Mouse (Mus musculus): ENCODE results near the gene Aldoart2. TPM values are rescaled to one million over a fixed set of nuclear protein-coding genes. Genes with fewer than 3 reads are reported as not detected.
"Not testable (repeated sequence)": the region's sequence is repeated elsewhere in the genome, so short reads cannot be mapped to it uniquely, and the experiment has no call there.

Gene Aldoart2
- polyA plus RNA-seq, 1 experiment = not detected

- DNase-seq (ENCODE audit: low spot score) = no peak
These were observed 8.1 kb downstream of the Aldoart2 start for GRCm38 (mm10) chr12:55573089-55573488.

DNA sequence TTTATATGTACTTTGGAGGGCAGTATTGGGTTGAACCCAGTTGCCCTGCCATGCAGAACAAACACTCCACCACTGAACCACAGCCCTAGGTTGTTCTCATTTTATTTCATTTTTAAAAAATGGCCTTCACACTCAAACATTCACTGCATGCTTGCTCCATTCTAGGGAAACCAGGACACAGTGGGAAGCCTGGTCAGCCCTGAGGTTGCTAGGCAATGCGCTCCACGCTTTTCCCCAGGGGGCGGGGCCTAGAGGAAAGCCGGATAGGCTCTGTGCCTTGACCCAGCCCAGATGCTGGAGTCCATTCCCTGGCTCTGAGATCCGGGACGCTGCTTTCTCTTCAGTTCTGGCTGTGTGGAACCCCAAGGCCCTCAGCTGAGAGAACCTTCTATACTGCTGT lies 8.8 kb downstream of the Aldoart2 start:
- DNase-seq (ENCODE audit: low spot score) = no peak

DNA sequence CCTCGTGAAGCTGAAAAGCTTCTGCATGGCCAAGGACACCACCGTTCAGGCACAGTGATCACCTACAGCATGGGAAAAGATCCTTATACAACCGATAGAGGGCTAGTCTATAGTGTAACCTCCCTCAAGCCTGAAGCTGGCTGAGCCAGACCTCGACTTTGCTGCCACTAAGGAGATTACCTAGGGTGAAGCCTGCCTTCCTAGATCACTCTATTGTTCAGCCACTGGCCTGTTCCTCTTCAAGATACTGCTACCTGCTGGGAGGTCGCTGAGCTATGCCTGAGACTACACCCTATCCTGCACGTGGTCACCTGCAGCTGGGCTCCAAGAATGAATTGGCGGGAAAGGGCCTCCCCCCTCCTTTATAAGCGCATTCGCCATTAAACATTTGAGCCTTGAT lies 21.9 kb downstream of the Aldoart2 start:
- DNase-seq (ENCODE audit: low spot score) = not testable (repeated sequence)

DNA sequence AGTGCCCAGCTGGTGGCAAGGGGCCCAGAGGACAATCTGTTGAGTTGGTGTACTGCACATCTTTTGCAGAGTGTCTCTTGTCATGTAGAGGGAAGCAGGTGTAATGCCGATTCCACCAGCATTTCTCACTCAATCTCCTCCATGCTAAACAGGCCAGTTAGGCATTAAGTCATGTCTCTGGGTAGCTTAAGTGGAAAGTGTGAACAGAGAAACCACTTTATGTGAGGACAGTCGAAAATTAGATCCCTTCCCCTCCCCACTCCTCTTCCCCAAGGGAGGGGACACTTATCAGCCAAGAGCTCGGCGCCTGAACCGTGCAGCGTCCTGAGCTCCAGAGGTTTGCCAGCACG lies 33.5 kb downstream of the Aldoart2 start:
- DNase-seq (ENCODE audit: low spot score) = no peak

DNA sequence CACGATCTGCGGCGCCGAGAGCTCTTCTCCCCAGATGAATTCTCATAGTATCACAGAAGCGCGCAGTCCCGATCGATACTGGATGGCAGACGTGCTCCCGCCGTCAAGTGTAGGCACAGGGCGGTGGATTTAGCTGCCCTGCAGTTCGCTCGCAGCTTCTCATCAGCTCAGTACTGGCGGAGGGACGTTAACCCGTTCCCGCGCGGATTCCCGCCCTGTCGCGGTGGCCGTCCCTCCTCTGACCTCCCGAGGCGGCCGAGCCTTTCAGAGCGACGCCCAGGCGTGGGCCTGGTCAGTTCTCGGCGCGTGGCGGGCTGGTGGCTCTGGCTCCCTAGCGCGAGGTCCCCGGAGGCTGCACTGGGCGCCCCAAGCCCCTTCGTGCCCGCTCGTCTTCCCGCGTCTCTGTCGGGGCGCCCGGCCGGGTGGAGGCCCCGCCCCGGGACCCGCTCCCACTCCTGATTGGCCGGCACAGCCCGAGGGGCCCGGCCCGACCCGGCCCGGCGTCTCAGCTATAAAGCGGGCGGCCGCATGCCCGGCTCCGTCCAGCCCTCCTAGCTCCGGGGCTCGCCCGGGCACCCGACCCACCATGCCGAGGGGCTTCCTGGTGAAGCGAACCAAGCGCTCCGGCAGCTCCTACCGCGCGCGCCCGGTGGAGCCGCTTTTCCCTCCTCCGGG lies 34.0 kb downstream of the Aldoart2 start, which contains the start of gene Insm2:
Insm2 (plus strand) TSS at position 541 of the 675 bp plus-strand sequence.
- DNase-seq (ENCODE audit: low spot score) = no peak

GRCm38 (mm10) chr12:55599639-55600502 lies 34.8 kb downstream of the Aldoart2 start:
- DNase-seq (ENCODE audit: low spot score) = peak; percentile 46

DNA sequence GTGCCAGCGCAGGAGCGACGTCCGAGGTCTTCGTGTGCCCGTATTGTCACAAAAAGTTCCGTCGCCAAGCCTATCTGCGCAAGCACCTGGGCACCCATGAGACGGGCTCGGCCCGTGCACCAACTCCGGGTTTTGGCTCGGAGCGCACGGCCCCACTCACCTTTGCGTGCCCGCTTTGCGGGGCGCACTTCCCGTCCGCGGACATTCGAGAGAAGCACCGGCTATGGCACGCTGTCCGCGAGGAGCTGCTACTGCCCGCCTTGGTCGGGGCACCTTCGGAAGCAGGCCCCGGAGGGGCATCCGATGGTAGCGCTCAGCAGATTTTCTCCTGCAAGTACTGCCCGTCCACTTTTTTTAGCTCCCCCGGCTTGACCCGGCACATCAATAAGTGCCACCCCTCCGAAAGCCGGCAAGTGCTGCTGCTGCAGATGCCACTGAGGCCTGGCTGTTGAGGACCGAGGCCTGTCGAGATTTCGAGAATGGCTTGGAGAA lies 35.5 kb downstream of the Aldoart2 start:
- DNase-seq (ENCODE audit: low spot score) = no peak

DNA sequence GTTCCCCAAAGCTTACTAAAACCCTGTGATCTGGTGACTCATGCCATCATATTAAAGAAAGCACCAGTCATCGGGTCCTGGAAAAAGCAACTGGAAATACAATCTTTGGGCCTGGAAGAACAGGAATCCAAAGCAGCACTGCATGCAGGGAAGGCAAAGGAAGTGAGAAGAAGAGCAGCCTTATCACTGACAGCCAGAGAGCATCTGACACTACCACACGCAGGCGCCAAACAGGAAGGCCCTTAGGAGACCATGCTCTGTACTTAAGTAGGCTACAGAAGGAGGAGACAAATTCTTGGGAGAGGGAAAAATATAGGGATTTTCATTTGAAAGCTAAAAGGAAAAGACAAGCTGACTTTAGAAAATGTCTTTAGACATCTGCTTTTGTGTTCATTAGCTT lies 39.4 kb downstream of the Aldoart2 start:
- DNase-seq (ENCODE audit: low spot score) = no peak

DNA sequence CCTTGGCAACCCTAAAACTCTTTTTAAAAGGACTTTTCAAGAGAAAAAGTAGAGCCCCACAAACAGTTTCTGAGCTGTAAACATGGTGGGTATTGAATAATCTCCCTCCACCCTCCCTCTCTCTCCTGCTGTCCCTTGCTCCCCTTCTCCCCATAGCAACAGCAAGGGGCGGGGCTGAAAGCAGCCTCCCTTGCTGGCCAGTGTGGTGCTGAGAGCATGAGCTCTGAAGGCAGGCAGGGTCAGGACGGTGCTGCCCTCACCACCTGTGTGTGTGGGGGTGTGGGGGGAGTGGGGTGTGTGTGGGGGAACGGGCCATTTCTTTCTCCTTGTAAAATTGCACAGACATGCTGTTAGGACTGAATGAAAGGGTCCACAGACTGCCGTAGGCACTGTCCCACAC lies 42.9 kb downstream of the Aldoart2 start:
- DNase-seq (ENCODE audit: low spot score) = no peak

DNA sequence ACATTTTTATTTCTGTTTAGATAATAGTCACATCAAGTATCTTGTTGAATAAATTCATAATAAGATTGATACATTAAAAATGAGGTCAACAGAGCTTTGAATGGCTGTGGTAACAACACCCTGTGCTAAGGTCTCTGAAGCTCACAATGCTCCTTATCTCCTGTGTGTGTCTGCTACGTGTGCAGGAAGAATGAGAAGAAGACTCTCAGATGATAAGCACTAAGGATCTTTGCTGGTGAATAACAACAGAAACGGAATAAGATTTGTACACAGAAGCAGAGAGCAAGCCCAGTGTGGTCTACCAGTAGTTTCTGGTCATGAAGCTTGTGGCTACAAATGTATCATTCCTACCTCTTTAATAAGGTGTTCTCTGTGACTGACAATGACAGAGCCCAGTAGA lies 45.8 kb downstream of the Aldoart2 start:
- no peak for DNase-seq (ENCODE audit: low spot score)

Other genes starting within 250 kb of the Aldoart2 start
- 149 and 166 TPM in 2 replicates for gene Psma6, start 181.0 kb upstream of the Aldoart2 start, polyA plus RNA-seq (2012; rRNA removed)
- 69.7 and 83.8 TPM in 2 replicates for gene Nfkbia, start 72.6 kb upstream of the Aldoart2 start, polyA plus RNA-seq (2012; rRNA removed)
- gene Insm2, start 34.2 kb downstream of the Aldoart2 start, polyA plus RNA-seq (2012; rRNA removed) = not detected in 2 replicates